Mouse (Mus musculus) myocyte (in vitro differentiated cells): ENCODE data around the gene Ppp1r26.

Source experiments
- CEBPB ChIP-seq: IDR thresholded peaks from 2 replicates; pipeline ENCODE4 v1.6.1; 2011; ENCODE audit warnings: mild to moderate bottlenecking, moderate library complexity; ENCODE audit not compliant: poor library complexity, insufficient read depth, severe bottlenecking
- MAX ChIP-seq: IDR thresholded peaks from one replicate; pipeline ENCODE4 v1.6.1; 2011; ENCODE audit warnings: low read depth, mild to moderate bottlenecking, control low read depth
- POLR2A ChIP-seq: IDR thresholded peaks from one replicate; pipeline ENCODE4 v1.6.1; 2011; ENCODE audit warnings: low read depth, mild to moderate bottlenecking, control low read depth, moderate library complexity; ENCODE audit not compliant: insufficient read length
- POLR2AphosphoS2 ChIP-seq: IDR thresholded peaks from one replicate; pipeline ENCODE4 v1.6.1; 2011; ENCODE audit warnings: low read depth, control low read depth; ENCODE audit not compliant: insufficient read length
- TCF12 ChIP-seq: IDR thresholded peaks from one replicate; pipeline ENCODE4 v1.6.1; 2011; ENCODE audit warnings: mild to moderate bottlenecking, control low read depth; ENCODE audit not compliant: poor library complexity, insufficient read depth, severe bottlenecking
- USF1 ChIP-seq: IDR thresholded peaks from one replicate; pipeline ENCODE4 v1.6.1; 2011; ENCODE audit warnings: low read depth, mild to moderate bottlenecking, control low read depth, moderate library complexity

DNA sequence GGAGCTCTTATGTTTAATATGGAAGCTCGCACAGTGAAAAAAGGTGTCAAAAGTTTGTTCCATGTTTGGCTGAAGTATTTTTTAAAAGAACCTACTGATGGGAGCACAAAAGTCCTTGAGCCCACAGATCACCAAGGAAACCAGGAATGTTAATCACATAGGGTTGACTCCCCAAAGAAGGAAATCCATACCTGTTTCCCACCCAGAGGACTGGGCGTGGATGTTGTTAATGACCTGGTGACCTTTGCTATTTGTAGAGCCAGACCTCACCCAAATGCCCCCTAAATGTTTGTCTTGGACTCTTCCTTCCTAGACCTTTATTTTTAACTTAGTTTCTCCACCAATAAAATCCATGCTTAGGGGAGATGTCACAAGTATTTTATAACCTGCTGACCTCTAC is 24.0 kb downstream of the Ppp1r26 start:
- TF ChIP-seq POLR2A = no peak
- no peak for TF ChIP-seq CEBPB
- TF ChIP-seq USF1 = no peak
- no peak for TF ChIP-seq TCF12
- no peak for TF ChIP-seq MAX
- no peak for TF ChIP-seq POLR2AphosphoS2
